Mouse (Mus musculus) layer of hippocampus, adult 8-10 months (tissue): ENCODE measurements around the gene 2900011O08Rik. TPM values are rescaled to one million over a fixed set of nuclear protein-coding genes. Genes with fewer than 3 reads are reported as not detected.
"Not testable (repeated sequence)": the region's sequence is repeated elsewhere in the genome, so short reads cannot be mapped to it uniquely, and the experiment has no call there.

Experiments used
- DNase-seq, 2 experiments: peaks; one replicate each; pipeline ENCODE4 v3.0.0; 2022; ENCODE audit warnings: low spot score in 2 of 2
- total RNA-seq, 4 experiments: library from RNA; stranded (reverse); gene quantifications; 2 replicates each; pipeline ENCODE4 v1.2.4; 2022

2900011O08Rik gene
- total RNA-seq, 4 experiments from 2014 or later, result 231 to 272 (median 251) TPM

GRCm38 (mm10) chr16:14059869-14060268, 73.5 kb downstream of the 2900011O08Rik start:
- DNase-seq, result no peak

- not testable (repeated sequence) for DNase-seq
Measured at GRCm38 (mm10) chr16:14066571-14066970, 80.2 kb downstream of the 2900011O08Rik start.

- DNase-seq, result not testable (repeated sequence)
Measured at GRCm38 (mm10) chr16:14068701-14069100, 82.3 kb downstream of the 2900011O08Rik start.

GRCm38 (mm10) chr16:14070471-14071169, 84.2 kb downstream of the 2900011O08Rik start:
- no peak for DNase-seq

- DNase-seq, result no peak
Measured at GRCm38 (mm10) chr16:14082925-14083324, 96.5 kb downstream of the 2900011O08Rik start.

GRCm38 (mm10) chr16:14088249-14088648, 101.8 kb downstream of the 2900011O08Rik start:
- DNase-seq, result no peak

GRCm38 (mm10) chr16:14089296-14089695, 102.9 kb downstream of the 2900011O08Rik start:
- no peak for DNase-seq

- no peak for DNase-seq
Measured at GRCm38 (mm10) chr16:14091771-14092170, 105.4 kb downstream of the 2900011O08Rik start.

- DNase-seq, result no peak
Measured at GRCm38 (mm10) chr16:14105891-14106290, 119.5 kb downstream of the 2900011O08Rik start.

- DNase-seq, result no peak
Measured at GRCm38 (mm10) chr16:14109651-14110230, 123.3 kb downstream of the 2900011O08Rik start.

- DNase-seq, result no peak
Measured at GRCm38 (mm10) chr16:14110922-14111321, 124.5 kb downstream of the 2900011O08Rik start.

GRCm38 (mm10) chr16:14112133-14112532, 125.7 kb downstream of the 2900011O08Rik start:
- no peak for DNase-seq

GRCm38 (mm10) chr16:14112742-14113141, 126.3 kb downstream of the 2900011O08Rik start:
- DNase-seq, result no peak

GRCm38 (mm10) chr16:14117299-14117698, 130.9 kb downstream of the 2900011O08Rik start:
- DNase-seq, result no peak

- no peak for DNase-seq
Measured at GRCm38 (mm10) chr16:14120941-14121340, 134.5 kb downstream of the 2900011O08Rik start.

GRCm38 (mm10) chr16:14121563-14121962, 135.2 kb downstream of the 2900011O08Rik start:
- no peak for DNase-seq

GRCm38 (mm10) chr16:14122586-14122985, 136.2 kb downstream of the 2900011O08Rik start:
- no peak for DNase-seq

- no peak for DNase-seq
Measured at GRCm38 (mm10) chr16:14123901-14124300, 137.5 kb downstream of the 2900011O08Rik start.

- DNase-seq, result no peak
Measured at GRCm38 (mm10) chr16:14124709-14125108, 138.3 kb downstream of the 2900011O08Rik start.

- no peak for DNase-seq
Measured at GRCm38 (mm10) chr16:14125253-14125652, 138.8 kb downstream of the 2900011O08Rik start.

- no peak for DNase-seq
Measured at GRCm38 (mm10) chr16:14128977-14129376, 142.6 kb downstream of the 2900011O08Rik start.

GRCm38 (mm10) chr16:14130796-14131195, 144.4 kb downstream of the 2900011O08Rik start:
- no peak for DNase-seq

- DNase-seq, result no peak
Measured at GRCm38 (mm10) chr16:14131376-14131775, 145.0 kb downstream of the 2900011O08Rik start.
